Mouse (Mus musculus): ENCODE measurements at regions not wholly inside any gene's neighbourhood (a gene's known extent, or its start where the extent isn't known, plus 50 kb on each side); places are given as distances from the start of the nearest gene placed in this dataset.
"Not testable (repeated sequence)": the region's sequence is repeated elsewhere in the genome, so short reads cannot be mapped to it uniquely, and the experiment has no call there.

DNA sequence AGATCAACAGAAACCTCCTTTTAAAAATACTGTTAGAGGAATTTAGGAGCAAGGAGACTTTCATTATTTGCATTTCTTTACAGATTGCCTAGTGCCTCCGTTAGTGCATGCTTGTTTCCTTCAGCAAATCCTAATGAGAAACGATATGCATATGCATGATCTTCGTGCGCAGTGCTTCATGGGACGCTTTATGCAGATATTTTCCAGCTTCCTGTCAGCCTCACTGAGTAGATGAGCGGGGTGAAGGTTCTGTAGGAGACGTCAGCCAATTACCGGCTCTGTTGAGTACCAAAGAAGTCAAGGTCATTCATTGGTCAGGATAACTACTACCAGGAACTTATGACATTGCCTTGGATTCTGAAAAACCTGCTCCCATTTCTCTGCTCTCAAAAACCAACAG lies 308.0 kb upstream of the Pdzrn3 start:
- WGBS: 73% methylated on average over 8 of the region's 8 CpGs
- H3K27ac ChIP-seq (replicated peaks; ENCODE audit: low read depth, low read length): no peak overlapping the region
- H3K9ac ChIP-seq (replicated peaks; ENCODE audit: low read length): no peak overlapping the region
- DNase-seq (ENCODE audit: low spot score) (no peak), ATAC-seq (replicated peaks; ENCODE audit: insufficient number of reproducible peaks, low FRiP score, low TSS enrichment, low read depth) (no peak)
- H3K9me3 ChIP-seq (replicated peaks; ENCODE audit: control insufficient read depth, low read length): no peaks in the 10 kb centered on the region
- H3K4me3 ChIP-seq (ENCODE audit: low read depth, low read length): no peak overlapping the region
- no peaks in the 10 kb centered on the region for H3K4me1 ChIP-seq (ENCODE audit: control insufficient read depth, insufficient read depth, low read length)
- no peak overlapping the region for H3K4me2 ChIP-seq (ENCODE audit: low read depth, low read length)
- no peaks in the 10 kb centered on the region for H3K27me3 ChIP-seq (ENCODE audit: control insufficient read depth, insufficient read depth, low read length)
- H3K36me3 ChIP-seq (replicated peaks; ENCODE audit: control insufficient read depth, insufficient read depth, low read depth, low read length): no peaks in the 10 kb centered on the region

- no peaks in the 10 kb centered on the region for H3K9me3 ChIP-seq (replicated peaks; ENCODE audit: control insufficient read depth, low read length)
- DNase-seq (ENCODE audit: low spot score) (peak; percentile 25), ATAC-seq (replicated peaks; ENCODE audit: insufficient number of reproducible peaks, low FRiP score, low TSS enrichment, low read depth) (no peak)
- H3K27ac ChIP-seq (replicated peaks; ENCODE audit: low read depth, low read length): no peak overlapping the region
- 69% methylated on average over 2 of the region's 2 CpGs for WGBS
- no peak overlapping the region for H3K4me2 ChIP-seq (ENCODE audit: low read depth, low read length)
- no peaks in the 10 kb centered on the region for H3K4me1 ChIP-seq (ENCODE audit: control insufficient read depth, insufficient read depth, low read length)
- no peaks in the 10 kb centered on the region for H3K36me3 ChIP-seq (replicated peaks; ENCODE audit: control insufficient read depth, insufficient read depth, low read depth, low read length)
- H3K27me3 ChIP-seq (ENCODE audit: control insufficient read depth, insufficient read depth, low read length): no peaks in the 10 kb centered on the region
- H3K4me3 ChIP-seq (ENCODE audit: low read depth, low read length): no peak overlapping the region
- H3K9ac ChIP-seq (replicated peaks; ENCODE audit: low read length): no peak overlapping the region
These were observed 306.7 kb upstream of the Pdzrn3 start for GRCm38 (mm10) chr6:101684390-101684789.

GRCm38 (mm10) chr6:101674846-101675245 lies 297.1 kb upstream of the Pdzrn3 start:
- Histone ChIP-seq H3K4me2 (ENCODE audit: low read depth, low read length) (no peak overlapping the region), H3K9me3 (replicated peaks; ENCODE audit: control insufficient read depth, low read length) (no peaks in the 10 kb centered on the region), H3K27me3 (ENCODE audit: control insufficient read depth, insufficient read depth, low read length) (no peaks in the 10 kb centered on the region), H3K9ac (replicated peaks; ENCODE audit: low read length) (no peak overlapping the region), H3K27ac (replicated peaks; ENCODE audit: low read depth, low read length) (no peak overlapping the region), H3K4me3 (ENCODE audit: low read depth, low read length) (no peak overlapping the region), H3K4me1 (ENCODE audit: control insufficient read depth, insufficient read depth, low read length) (no peaks in the 10 kb centered on the region), H3K36me3 (replicated peaks; ENCODE audit: control insufficient read depth, insufficient read depth, low read depth, low read length) (no peaks in the 10 kb centered on the region)
- no peak for DNase-seq (ENCODE audit: low spot score)
- no peak for ATAC-seq (replicated peaks; ENCODE audit: insufficient number of reproducible peaks, low FRiP score, low TSS enrichment, low read depth)
- 83% methylated on average over 4 of the region's 4 CpGs for WGBS

DNA sequence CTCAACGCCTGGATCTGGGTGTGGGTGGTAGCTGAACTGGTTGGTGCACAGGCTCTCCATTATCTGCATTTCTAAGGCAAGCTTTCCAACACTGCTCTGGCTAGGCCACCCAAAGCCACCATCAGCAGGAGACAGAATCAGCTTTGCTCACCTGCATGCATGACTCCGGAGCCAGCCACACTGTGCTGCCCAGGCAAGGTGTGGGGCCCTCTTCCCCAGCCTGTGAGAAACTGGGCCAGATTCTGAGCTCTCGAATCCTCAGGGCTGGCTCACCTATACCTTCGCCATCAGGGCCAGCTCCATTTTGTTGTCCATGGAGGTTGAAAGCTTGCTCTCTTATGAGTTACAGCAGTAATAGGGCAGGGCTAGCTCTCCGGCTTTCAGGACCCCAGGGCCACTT lies 293.1 kb upstream of the Pdzrn3 start:
- Histone ChIP-seq H3K36me3 (replicated peaks; ENCODE audit: control insufficient read depth, insufficient read depth, low read depth, low read length) (no peaks in the 10 kb centered on the region), H3K27ac (replicated peaks; ENCODE audit: low read depth, low read length) (no peak overlapping the region), H3K4me2 (ENCODE audit: low read depth, low read length) (no peak overlapping the region), H3K4me3 (ENCODE audit: low read depth, low read length) (no peak overlapping the region), H3K9ac (replicated peaks; ENCODE audit: low read length) (no peak overlapping the region), H3K27me3 (ENCODE audit: control insufficient read depth, insufficient read depth, low read length) (no peaks in the 10 kb centered on the region), H3K4me1 (ENCODE audit: control insufficient read depth, insufficient read depth, low read length) (no peaks in the 10 kb centered on the region), H3K9me3 (replicated peaks; ENCODE audit: control insufficient read depth, low read length) (no peaks in the 10 kb centered on the region)
- DNase-seq (ENCODE audit: low spot score) (no peak), ATAC-seq (replicated peaks; ENCODE audit: insufficient number of reproducible peaks, low FRiP score, low TSS enrichment, low read depth) (no peak)
- WGBS: 64% methylated on average over 5 of the region's 5 CpGs

GRCm38 (mm10) chr6:101669118-101669845 lies 291.6 kb upstream of the Pdzrn3 start:
- Histone ChIP-seq H3K27ac (replicated peaks; ENCODE audit: low read depth, low read length) (no peak overlapping the region), H3K36me3 (replicated peaks; ENCODE audit: control insufficient read depth, insufficient read depth, low read depth, low read length) (no peaks in the 10 kb centered on the region), H3K9ac (replicated peaks; ENCODE audit: low read length) (no peak overlapping the region), H3K9me3 (replicated peaks; ENCODE audit: control insufficient read depth, low read length) (no peaks in the 10 kb centered on the region), H3K27me3 (ENCODE audit: control insufficient read depth, insufficient read depth, low read length) (no peaks in the 10 kb centered on the region), H3K4me1 (ENCODE audit: control insufficient read depth, insufficient read depth, low read length) (no peaks in the 10 kb centered on the region), H3K4me3 (ENCODE audit: low read depth, low read length) (no peak overlapping the region), H3K4me2 (ENCODE audit: low read depth, low read length) (no peak overlapping the region)
- no peak for ATAC-seq (replicated peaks; ENCODE audit: insufficient number of reproducible peaks, low FRiP score, low TSS enrichment, low read depth)
- DNase-seq (ENCODE audit: low spot score): no peak
- WGBS: 70% methylated on average over 5 of the region's 5 CpGs

DNA sequence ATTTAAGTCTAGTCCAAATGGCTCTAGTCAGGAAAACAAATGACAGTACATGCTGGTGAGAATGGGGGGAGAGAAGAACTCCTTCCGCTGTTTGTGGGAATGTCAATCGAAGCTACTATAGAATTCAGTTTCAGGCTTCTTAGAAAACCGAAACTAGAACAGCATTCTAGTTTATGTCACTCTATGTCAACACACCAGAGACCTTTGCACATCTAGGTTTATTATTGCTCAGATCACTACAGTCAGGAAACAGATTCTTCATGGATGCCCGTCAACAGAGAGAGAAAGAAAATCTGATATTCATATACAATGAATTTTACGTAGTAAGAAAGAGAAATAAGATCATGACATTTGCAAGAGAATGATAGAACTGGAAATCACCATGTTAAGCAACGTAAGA lies 276.7 kb upstream of the Pdzrn3 start:
- no peak overlapping the region for H3K9ac ChIP-seq (replicated peaks; ENCODE audit: low read length)
- no peak for ATAC-seq (replicated peaks; ENCODE audit: insufficient number of reproducible peaks, low FRiP score, low TSS enrichment, low read depth)
- no peaks in the 10 kb centered on the region for H3K27me3 ChIP-seq (ENCODE audit: control insufficient read depth, insufficient read depth, low read length)
- no peak overlapping the region for H3K4me2 ChIP-seq (ENCODE audit: low read depth, low read length)
- DNase-seq (ENCODE audit: low spot score): no peak
- no peak overlapping the region for H3K4me3 ChIP-seq (ENCODE audit: low read depth, low read length)
- no peaks in the 10 kb centered on the region for H3K4me1 ChIP-seq (ENCODE audit: control insufficient read depth, insufficient read depth, low read length)
- no peak overlapping the region for H3K27ac ChIP-seq (replicated peaks; ENCODE audit: low read depth, low read length)
- no peaks in the 10 kb centered on the region for H3K9me3 ChIP-seq (replicated peaks; ENCODE audit: control insufficient read depth, low read length)
- 87% methylated on average over 6 of the region's 6 CpGs for WGBS
- H3K36me3 ChIP-seq (replicated peaks; ENCODE audit: control insufficient read depth, insufficient read depth, low read depth, low read length): no peaks in the 10 kb centered on the region

DNA sequence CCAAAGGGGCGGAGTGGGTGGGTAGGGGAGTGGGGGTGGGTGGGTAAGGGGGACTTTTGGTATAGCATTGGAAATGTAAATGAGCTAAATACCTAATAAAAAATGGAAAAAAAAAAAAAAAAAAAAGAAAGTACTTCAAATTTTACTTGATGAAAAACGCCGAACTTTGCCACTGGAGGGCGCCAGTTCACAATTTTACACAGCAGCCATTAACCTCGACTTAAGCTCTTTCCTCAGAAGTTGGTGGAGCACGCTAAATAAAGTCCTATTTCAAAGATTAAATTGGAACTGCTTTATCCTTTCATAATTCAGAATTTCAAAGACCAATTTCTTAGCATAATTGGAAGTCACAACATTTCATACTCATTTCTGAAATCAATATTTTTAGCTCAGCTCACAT lies 272.7 kb upstream of the Pdzrn3 start:
- H3K4me1 ChIP-seq (ENCODE audit: control insufficient read depth, insufficient read depth, low read length); H3K27ac ChIP-seq (replicated peaks; ENCODE audit: low read depth, low read length); H3K4me2 ChIP-seq (ENCODE audit: low read depth, low read length); H3K27me3 ChIP-seq (ENCODE audit: control insufficient read depth, insufficient read depth, low read length); H3K9me3 ChIP-seq (replicated peaks; ENCODE audit: control insufficient read depth, low read length); ATAC-seq (replicated peaks; ENCODE audit: insufficient number of reproducible peaks, low FRiP score, low TSS enrichment, low read depth); H3K9ac ChIP-seq (replicated peaks; ENCODE audit: low read length); H3K36me3 ChIP-seq (replicated peaks; ENCODE audit: control insufficient read depth, insufficient read depth, low read depth, low read length); H3K4me3 ChIP-seq (ENCODE audit: low read depth, low read length): not testable (repeated sequence)
- WGBS: 13% methylated on average over 5 of the region's 6 CpGs
- peak; percentile 81 for DNase-seq (ENCODE audit: low spot score)

GRCm38 (mm10) chr6:101617295-101617694 lies 239.6 kb upstream of the Pdzrn3 start:
- no peak overlapping the region for H3K4me2 ChIP-seq (ENCODE audit: low read depth, low read length)
- ATAC-seq (replicated peaks; ENCODE audit: insufficient number of reproducible peaks, low FRiP score, low TSS enrichment, low read depth) (no peak), DNase-seq (ENCODE audit: low spot score) (no peak)
- H3K27me3 ChIP-seq (ENCODE audit: control insufficient read depth, insufficient read depth, low read length): no peaks in the 10 kb centered on the region
- H3K36me3 ChIP-seq (replicated peaks; ENCODE audit: control insufficient read depth, insufficient read depth, low read depth, low read length): no peaks in the 10 kb centered on the region
- H3K27ac ChIP-seq (replicated peaks; ENCODE audit: low read depth, low read length): no peak overlapping the region
- no peaks in the 10 kb centered on the region for H3K4me1 ChIP-seq (ENCODE audit: control insufficient read depth, insufficient read depth, low read length)
- no peak overlapping the region for H3K9ac ChIP-seq (replicated peaks; ENCODE audit: low read length)
- no peak overlapping the region for H3K4me3 ChIP-seq (ENCODE audit: low read depth, low read length)
- H3K9me3 ChIP-seq (replicated peaks; ENCODE audit: control insufficient read depth, low read length): no peaks in the 10 kb centered on the region
- 73% methylated on average over 1 of the region's 1 CpGs for WGBS
